Mouse (Mus musculus) liver, embryonic 14.5 days (tissue): Measurements from ENCODE around the gene Mroh3. TPM values are rescaled to one million over a fixed set of nuclear protein-coding genes. Genes with fewer than 3 reads are reported as not detected.

Experiments
- ATAC-seq: fragments of 200-750 bp; cut with Nextera tagmentation; 2 replicates; pipeline ENCODE4 v1.8.0; 2017; ENCODE audit warnings: moderate number of reproducible peaks, mild to moderate bottlenecking, moderate library complexity; ENCODE audit not compliant: insufficient read depth
- DNase-seq, 3 experiments: peaks; one replicate each; pipeline ENCODE4 v3.0.0-alpha.2; 2012 to 2013; ENCODE audit warnings: low read depth in 3 of 3, low spot score in 3 of 3
- H3K27ac ChIP-seq: fragments of 300-500 bp; sonication (generic); 2 replicates; pipeline ENCODE4 v1.5.1; 2014; ENCODE audit warnings: moderate library complexity, mild to moderate bottlenecking, control low read depth, inconsistent platforms
- H3K27me3 ChIP-seq: fragments of 300-500 bp; sonication (generic); 2 replicates; pipeline ENCODE4 v1.6.1; 2014; ENCODE audit warnings: mild to moderate bottlenecking, low read length, moderate library complexity; ENCODE audit not compliant: control insufficient read depth, insufficient read depth
- H3K36me3 ChIP-seq: fragments of 300-500 bp; sonication (generic); replicated peaks from 2 replicates; pipeline ENCODE4 v1.6.1; 2014; ENCODE audit warnings: low read depth; ENCODE audit not compliant: control insufficient read depth, insufficient read depth
- H3K4me1 ChIP-seq, 2 experiments: fragments of 200-500 bp in 1 of 2; fragments of 300-500 bp in 1 of 2; sonication (generic) in 1 of 2; replicated peaks; 2 replicates each; pipeline ENCODE4 v1.6.1; 2012 to 2014; ENCODE audit warnings: antibody characterized with exemption in 1 of 2, inconsistent platforms in 1 of 2, low read length in 1 of 2; ENCODE audit not compliant: control insufficient read depth in 2 of 2, insufficient read depth in 2 of 2
- H3K4me2 ChIP-seq: fragments of 300-500 bp; sonication (generic); 2 replicates; pipeline ENCODE4 v1.6.1; 2014; ENCODE audit warnings: low read depth, mild to moderate bottlenecking, control low read depth, moderate library complexity
- H3K4me3 ChIP-seq, 2 experiments: fragments of 200-500 bp in 1 of 2; fragments of 300-500 bp in 1 of 2; sonication (generic) in 1 of 2; 2 replicates each; pipeline ENCODE4 v1.5.1; 2012 to 2014; ENCODE audit warnings: low read depth in 2 of 2, low read length in 2 of 2, mild to moderate bottlenecking in 2 of 2, control low read depth in 1 of 2, inconsistent platforms in 1 of 2, moderate library complexity in 1 of 2; ENCODE audit not compliant: insufficient read depth in 1 of 2
- H3K9ac ChIP-seq: fragments of 300-500 bp; sonication (generic); replicated peaks from 2 replicates; pipeline ENCODE4 v1.6.1; 2014; ENCODE audit warnings: mild to moderate bottlenecking, control low read depth, moderate library complexity
- H3K9me3 ChIP-seq: fragments of 300-500 bp; sonication (generic); 2 replicates; pipeline ENCODE4 v1.6.1; 2016; ENCODE audit warnings: low read length, mixed read lengths; ENCODE audit not compliant: control insufficient read depth
- CTCF ChIP-seq: IDR thresholded peaks from 2 replicates; pipeline ENCODE4 v1.5.1; 2016; ENCODE audit warnings: antibody characterized with exemption, low read depth, control low read depth
- EP300 ChIP-seq: IDR thresholded peaks from 2 replicates; pipeline ENCODE4 v1.6.1; 2016; ENCODE audit warnings: antibody characterized with exemption, low read depth
- WGBS: fragments of 180-500 bp; shearing (Covaris S2); extraction: QIAGEN DNeasy Blood & Tissue Kit; methylation state at CpG from one replicate; pipeline ENCODE4 v1.1.7; 2014; ENCODE audit not compliant: insufficient replicate concordance; 5-methylcytosine and 5-hydroxymethylcytosine counted together
- polyA plus RNA-seq, 2 experiments: library from polyadenylated mRNA; depleted of rRNA in 1 of 2; stranded (reverse) in 1 of 2; unstranded in 1 of 2; fragments of >200 nt; fragmentation: Nextera tagmentation in 1 of 2; extraction: Ambion mirVana in 1 of 2; gene quantifications; 2 replicates each; pipeline versions ENCODE4 v1.2.1 to v1.2.3; 2012 to 2014

Mroh3 gene
- polyA plus RNA-seq, 2 experiments = 0.15 TPM; not detected in 1

DNA sequence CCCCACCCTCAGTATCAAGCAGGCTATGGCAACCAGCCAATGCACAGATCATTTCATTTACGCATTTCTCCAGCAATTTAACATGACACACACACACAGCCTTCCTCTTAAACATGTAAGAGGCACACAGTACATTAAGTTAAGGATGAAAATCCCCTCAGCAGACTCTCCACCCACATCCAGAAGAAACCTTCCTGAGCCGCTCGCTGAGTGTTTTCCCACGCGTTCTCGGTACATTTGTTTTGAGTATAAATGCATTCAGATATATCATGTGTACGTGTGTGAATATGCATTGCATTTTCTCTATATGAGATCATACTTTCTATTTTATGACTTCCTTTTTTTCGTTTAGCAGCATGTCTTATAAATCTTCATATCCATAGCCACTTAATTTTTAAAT lies 61.3 kb downstream of the Mroh3 start:
- Histone ChIP-seq H3K9me3 (no peaks in the 10 kb centered on the region), H3K27me3 (no peaks in the 10 kb centered on the region), H3K4me3 (no peak overlapping the region), H3K36me3 (no peaks in the 10 kb centered on the region), H3K27ac (no peak overlapping the region), H3K4me2 (no peak overlapping the region), H3K4me1 (peaks cover 5 to 6% of the 10 kb centered on the region in 2 experiments), H3K9ac (no peak overlapping the region)
- WGBS = 81% methylated on average over 8 of the region's 8 CpGs
- TF ChIP-seq EP300 (no peak), CTCF (no peak)
- DNase-seq (no peak), ATAC-seq (no peak)

- TF ChIP-seq EP300 = no peak
- TF ChIP-seq CTCF = no peak
- H3K36me3 ChIP-seq = no peaks in the 10 kb centered on the region
- H3K27me3 ChIP-seq = no peaks in the 10 kb centered on the region
- WGBS = 74% methylated on average over 9 of the region's 9 CpGs
- H3K9ac ChIP-seq = no peak overlapping the region
- H3K9me3 ChIP-seq = no peaks in the 10 kb centered on the region
- no peak for DNase-seq
- H3K4me1 ChIP-seq = peaks cover 10% of the 10 kb centered on the region in 2 experiments
- ATAC-seq = no peak
- no peak overlapping the region for H3K4me3 ChIP-seq
- no peak overlapping the region for H3K27ac ChIP-seq
- H3K4me2 ChIP-seq = no peak overlapping the region
Measured at GRCm38 (mm10) chr1:136149702-136150101, 62.9 kb downstream of the Mroh3 start.

DNA sequence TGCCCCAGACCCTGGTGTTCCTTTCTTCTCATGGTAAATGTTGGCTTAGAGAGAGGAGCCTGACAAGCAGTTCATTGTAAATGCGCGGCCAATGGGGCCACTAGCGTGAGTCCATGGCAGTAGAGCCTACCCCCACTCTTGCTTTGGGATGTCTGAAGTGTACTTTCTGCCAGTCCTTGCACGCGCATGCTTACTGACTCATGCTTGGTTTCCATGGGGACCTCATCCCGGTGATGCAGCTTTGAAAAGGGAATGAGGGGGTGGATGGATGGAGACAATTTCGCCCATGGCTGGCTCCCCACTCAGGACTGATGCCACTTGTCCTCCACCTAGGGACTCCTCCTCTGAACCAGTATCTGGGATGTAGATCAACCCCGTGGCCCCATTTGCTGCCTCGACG lies 69.1 kb downstream of the Mroh3 start:
- Histone ChIP-seq H3K4me1 (peaks cover 30 to 40% of the 10 kb centered on the region in 2 experiments), H3K4me3 (no peak overlapping the region), H3K9ac (no peak overlapping the region), H3K9me3 (no peaks in the 10 kb centered on the region), H3K36me3 (no peaks in the 10 kb centered on the region), H3K4me2 (no peak overlapping the region), H3K27me3 (no peaks in the 10 kb centered on the region), H3K27ac (no peak overlapping the region)
- 86% methylated on average over 10 of the region's 10 CpGs for WGBS
- TF ChIP-seq EP300 (no peak), CTCF (no peak)
- DNase-seq (no peak), ATAC-seq (no peak)

GRCm38 (mm10) chr1:136142336-136142735 lies 70.3 kb downstream of the Mroh3 start:
- Histone ChIP-seq H3K36me3 (no peaks in the 10 kb centered on the region), H3K27ac (no peak overlapping the region), H3K9ac (no peak overlapping the region), H3K9me3 (no peaks in the 10 kb centered on the region), H3K27me3 (no peaks in the 10 kb centered on the region), H3K4me1 (peaks cover 32 to 50% of the 10 kb centered on the region in 2 experiments), H3K4me3 (no peak overlapping the region), H3K4me2 (no peak overlapping the region)
- no peak for TF ChIP-seq EP300
- TF ChIP-seq CTCF = no peak
- DNase-seq (no peak), ATAC-seq (no peak)
- 61% methylated on average over 6 of the region's 6 CpGs for WGBS

GRCm38 (mm10) chr1:136141176-136141950 lies 71.3 kb downstream of the Mroh3 start:
- TF ChIP-seq EP300 (no peak), CTCF (no peak)
- Histone ChIP-seq H3K27me3 (no peaks in the 10 kb centered on the region), H3K4me2 (0 out of 2 replicates have a peak overlapping the region, but pooled peaks have one; percentile 88), H3K27ac (no peak overlapping the region), H3K4me1 (peaks cover 29 to 50% of the 10 kb centered on the region in 2 experiments), H3K9me3 (no peaks in the 10 kb centered on the region), H3K9ac (peak overlapping the region; percentile 91; the same call in 1 of the 2 replicates), H3K36me3 (no peaks in the 10 kb centered on the region), H3K4me3 (no peak overlapping the region)
- ATAC-seq = no peak
- DNase-seq = no peak
- 57% methylated on average over 11 of the region's 11 CpGs for WGBS
